Mouse (Mus musculus) MN1 (cell line): Measurements from ENCODE around the gene Tfap4.

Experiments
- DNase-seq: peaks from one replicate; pipeline ENCODE4 v3.0.0-alpha.2; 2016; ENCODE audit warnings: low spot score

Tfap4 gene

DNA sequence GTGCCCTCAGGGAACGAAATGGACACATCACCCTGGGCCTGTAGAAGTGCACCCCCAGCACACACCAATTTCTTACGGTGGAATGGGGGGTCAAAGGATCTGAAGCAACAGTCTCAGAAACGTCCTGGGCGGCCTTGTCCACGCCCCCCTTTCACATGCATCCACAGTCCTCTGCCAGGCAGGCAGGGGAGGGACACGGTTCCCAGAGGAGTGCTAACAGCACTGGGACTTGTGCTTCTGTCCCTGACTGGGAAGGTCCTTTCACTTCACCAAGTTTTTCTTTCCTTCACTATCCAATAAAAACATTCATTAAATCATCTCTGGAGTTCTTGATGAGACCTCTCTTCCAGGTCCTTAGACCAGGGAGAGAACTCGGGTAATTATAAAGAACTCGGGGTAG, 39.0 kb downstream of the Tfap4 start:
- DNase-seq: no peak

DNA sequence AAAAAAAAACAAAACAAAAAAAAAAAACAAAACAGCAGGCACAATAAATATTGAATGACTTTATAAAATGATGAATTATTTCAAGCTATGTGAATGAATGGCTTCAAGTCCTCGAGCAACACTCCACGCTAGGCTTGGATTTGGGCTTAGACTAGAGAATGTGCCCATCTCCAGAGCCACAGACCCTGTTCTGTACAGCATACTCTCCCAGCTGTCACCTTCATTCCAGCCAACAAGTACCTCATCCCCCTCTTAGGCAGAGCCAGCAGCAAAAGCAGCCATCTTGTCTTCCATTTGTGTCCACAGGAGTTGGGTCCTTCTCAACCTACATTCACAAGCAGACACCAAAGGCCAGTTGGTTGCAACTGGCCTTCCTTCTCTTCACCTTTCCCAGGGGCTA, 39.8 kb downstream of the Tfap4 start:
- DNase-seq: no peak

DNA sequence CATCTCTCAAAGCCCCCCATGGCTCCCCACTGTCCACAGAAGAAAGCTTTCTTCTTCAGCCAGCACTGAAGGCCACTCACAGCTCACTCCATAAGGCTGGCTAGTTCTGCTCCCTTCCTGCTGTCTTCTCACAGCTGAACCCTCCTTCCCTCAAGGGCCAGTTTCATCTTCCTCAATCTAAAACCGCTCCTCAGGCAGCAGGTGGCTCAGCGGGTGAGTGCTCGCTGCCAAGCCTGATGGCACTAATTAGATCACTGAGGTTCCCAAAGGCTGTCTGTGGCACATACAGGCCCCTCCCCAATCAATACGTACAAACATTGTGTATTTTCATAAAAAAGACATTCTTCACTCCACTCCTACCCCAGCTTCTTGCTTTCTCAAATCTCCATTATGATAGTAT, 40.5 kb downstream of the Tfap4 start:
- peak; percentile 31 for DNase-seq

DNA sequence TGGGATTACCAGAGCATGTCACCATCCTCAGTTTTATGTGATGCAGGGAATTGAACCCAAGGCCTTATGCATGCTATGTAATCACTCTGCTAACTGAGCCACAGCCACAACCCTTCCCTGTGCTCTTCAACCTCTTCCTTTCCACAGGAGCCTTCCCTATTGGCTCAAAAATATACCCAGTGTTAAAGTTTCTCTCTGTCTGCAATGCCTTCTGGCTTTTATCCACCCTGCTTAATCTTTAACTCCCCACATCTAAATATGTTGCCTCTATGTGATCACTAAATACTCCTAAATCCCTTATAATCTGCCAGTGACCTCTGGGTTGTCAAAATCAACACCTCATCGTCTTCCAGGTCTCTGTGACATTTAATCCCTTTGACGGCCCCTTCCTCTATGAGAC, 41.7 kb downstream of the Tfap4 start:
- no peak for DNase-seq

DNA sequence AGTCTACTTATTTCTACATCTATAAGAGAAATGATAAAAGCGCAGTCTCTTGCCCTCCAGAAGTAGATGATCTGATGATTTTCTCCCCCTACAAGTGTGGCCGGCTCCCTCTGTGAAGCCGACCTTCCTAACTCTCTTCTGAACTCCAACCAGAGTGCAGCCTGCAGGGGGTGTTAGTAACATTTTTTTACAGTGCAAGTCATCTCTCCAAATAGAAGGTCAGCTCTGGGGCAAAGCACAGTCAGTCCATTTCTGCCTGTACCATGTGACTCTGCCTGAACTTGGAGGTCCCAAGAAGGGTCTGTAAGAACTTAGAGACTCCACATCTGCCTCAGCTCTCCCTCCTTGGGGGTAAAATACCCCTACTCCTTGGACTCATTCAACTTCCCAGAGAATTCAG, 45.3 kb downstream of the Tfap4 start:
- DNase-seq: no peak

DNA sequence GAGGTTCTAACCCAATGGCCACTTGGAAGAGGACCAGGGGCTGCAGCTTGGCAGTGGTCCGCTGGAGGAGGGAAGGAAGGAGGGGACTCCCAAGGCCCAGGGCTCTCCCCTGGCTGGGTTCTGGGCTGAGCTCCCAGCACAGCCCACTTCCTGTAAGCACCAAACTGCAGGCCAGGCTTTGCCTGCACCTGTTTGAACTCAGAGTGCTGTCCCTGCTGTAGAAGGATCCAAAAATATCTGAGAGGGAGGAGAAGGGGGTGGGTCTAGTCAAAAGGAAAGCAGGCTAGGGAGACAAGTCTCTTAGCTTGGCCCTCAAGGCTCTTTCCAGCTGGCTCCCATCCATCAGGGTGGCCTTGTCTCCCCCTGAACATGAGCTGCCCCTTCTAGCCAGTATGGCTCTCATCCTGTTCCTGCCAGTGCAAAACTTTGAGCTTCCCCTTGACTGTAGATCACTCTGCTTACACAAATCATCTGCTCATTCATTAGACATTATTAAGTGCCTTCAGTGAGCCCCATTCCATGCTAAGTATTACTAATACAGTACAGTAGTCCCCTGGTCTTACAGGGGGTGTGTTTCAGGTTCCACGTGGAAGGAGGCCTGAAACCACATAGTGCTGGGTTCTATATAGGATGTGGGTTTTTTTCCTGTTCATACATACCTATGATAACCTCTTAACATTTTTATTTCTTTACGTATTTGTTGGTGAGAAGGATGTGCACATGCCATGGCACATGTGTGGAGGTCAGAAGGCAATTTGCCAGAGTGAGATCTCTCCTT, 46.8 kb downstream of the Tfap4 start:
- no peak for DNase-seq

DNA sequence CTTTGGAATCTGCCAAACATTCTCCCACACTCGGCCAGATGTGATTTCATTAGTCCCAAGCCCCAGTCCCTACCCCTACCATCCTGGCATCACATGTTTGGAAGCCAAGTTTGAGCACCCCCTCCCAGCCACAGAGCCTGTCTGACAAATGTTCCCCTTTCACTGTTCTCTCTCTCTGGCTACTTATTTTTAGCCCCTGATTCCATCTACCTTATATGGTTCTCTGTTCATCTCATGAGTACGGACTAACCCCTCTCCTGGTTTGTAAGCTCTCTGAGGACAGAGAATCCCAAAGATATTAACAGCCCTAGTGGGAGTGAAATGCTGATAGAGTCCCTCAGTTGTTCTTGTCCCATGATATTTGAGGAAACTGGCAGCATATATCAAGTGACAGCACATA, 48.3 kb downstream of the Tfap4 start:
- DNase-seq: no peak

DNA sequence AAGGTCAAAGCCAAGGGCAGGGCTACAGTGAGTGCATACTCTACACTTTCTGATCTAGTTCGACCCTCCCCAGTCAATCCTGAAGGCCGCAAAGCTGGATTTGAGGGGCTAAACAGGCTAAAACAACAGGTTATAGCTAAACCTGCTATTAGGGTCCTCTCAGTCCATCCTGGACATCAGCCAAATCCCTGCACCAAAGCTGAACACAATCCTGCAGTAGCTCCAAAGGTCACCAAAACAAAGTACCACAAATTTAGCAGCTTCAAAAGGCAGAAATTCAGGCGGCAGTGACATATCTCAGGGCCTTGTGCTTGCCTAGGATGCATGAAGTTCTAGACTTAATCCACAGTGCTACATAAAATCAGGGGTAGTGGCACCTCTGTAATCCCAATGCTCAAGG, 53.5 kb downstream of the Tfap4 start:
- no peak for DNase-seq

DNA sequence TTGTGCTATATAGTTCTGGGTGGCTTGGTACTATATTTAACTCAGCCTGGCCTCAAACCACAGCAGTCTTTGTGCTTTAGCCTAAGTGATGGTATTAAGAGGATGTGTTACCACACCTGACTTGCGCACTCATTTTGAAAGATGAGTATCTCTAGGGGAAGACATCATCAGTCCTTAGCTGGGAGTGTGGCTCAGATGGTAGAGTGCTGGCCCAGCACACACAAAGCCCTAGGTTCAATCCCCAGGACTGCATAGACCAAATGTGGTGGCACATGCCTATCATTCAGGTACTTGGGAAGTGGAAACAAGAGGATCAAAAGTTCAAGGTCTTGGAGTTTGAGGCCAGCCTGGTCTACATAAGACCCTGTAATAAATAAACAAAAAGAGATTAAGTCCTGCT, 56.2 kb downstream of the Tfap4 start:
- DNase-seq: no peak

DNA sequence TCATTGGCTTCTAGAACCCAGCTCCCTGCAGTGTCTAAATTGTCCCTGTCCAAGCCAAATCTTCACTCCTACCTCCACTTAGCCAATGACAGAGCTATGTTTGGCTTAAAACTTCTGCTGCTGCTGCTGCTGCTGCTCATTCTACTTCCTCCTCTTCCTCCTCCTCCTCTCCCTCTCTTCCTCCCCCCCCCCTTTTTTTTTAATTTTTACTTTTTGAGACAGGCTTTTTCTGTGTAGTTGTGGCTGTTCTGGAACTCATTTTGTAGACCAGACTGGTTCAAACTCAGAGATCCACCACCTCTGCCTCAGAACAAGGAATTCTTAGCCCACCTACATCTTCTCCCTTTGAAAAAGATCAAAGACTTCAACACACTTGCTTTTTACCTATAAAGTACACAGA, 57.1 kb downstream of the Tfap4 start:
- no peak for DNase-seq

DNA sequence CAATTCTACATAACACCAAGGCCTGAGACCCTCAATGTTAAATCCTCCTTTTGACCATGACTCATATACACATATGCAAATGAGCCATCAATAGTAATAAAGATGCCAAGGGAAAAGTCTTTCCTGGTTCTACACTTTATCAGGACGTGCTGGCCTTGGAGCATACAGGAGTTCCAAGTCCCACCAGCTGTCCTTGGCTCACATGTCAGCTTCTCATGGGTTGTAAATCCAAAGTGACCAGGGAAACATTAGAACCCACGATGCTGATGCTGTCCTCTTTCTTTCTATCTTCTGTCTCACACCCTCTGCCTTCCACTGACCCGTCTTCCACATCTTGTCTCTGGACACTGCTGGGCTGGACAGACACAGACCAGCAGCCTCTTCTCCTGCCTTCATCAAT, 58.0 kb downstream of the Tfap4 start:
- no peak for DNase-seq

DNA sequence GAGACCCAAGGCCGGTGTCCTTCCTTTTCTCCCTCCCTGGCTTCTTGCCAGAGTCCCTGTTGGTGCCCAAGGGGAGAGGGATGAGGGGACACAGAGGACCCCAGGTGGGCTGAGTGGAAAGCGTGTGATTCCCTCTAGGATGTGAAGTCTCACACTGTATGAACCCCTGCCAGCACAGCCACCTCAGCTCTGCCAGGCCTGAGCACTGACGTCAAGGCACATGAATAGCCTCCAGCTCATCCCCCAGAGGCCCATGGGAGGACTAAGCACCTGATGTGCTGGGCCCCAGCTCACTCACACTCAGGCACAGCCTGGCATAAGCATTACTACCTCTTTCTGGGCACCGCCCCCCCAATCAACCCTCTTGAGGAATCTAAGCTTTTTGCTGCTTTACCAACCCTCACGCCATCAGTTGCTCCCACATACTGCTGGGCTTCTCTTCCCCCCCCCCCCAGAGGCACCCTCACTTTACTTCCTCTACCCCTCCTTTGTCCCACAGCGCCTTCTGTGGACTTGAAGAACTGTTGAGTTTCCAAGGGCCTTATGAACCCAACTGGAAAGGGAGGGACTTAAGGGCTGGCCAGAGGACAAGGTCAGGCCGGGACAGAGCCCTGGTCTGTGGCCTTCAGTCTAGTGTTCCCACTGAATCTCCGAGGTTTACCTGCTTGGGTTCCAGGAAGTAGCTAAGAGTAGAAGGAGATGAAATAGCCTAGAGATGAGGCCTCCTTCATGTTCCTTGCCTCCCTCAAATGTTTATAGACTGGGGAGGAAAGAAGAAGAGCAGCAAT, 58.9 kb downstream of the Tfap4 start:
- no peak for DNase-seq

DNA sequence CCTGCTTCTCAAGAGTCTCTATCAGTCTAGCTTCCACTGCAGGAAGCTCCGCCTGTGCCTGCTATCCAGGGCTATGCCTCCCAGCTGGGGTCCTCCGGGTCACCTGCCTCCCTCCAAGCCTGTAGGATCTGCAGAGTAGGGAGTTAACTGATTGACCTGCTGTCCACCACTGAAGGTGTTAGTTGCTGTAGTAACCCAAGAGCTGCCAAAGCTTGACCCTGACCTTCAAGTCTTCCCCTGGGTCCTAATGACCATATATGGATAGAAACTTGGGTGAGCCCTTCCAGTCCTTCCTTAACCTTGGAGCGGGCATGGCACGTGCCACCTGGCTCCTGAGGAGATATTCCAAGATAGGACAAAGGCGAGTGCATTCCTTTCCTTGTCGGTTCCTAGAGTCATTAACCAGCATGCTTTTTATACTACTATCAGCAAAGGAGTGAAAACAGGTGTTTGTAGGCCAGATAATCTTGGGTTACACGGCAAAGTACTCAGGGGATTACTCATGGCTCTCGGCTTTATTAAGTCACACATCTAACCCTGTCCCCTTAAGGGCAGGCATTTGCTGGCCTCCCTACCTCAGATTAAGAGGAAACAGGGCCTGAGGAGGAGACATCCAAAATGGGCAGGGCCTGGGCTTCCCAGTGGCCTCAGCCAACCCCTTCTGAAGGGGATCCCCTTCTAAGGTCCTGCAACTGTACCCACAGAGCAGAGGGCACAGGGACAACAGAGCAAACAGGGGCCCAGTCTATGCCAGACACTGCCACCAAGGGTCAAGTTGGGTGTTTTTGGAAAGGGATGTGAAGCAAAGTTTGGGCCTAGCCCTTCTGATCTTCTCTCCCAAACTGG, 61.7 kb downstream of the Tfap4 start:
- no peak for DNase-seq

DNA sequence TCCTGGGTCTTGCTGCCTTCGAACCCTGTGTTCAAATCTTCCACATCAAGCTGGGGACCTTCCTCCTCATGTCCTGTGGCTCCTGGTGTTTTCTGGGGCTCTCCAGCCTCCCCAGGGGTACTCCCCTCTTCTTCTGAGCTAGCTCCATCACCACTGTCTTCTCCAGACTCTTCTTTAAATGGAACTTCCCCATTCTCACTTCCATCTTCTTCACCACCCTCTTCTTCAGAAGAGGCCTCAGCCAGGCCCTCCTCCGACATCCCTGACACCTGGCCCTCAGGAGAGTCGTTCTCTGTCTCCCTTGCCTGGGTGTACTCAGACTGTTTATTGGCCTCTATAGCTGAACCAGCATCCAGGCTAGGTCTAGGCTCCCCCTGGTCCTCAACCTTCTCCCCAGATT, 63.2 kb downstream of the Tfap4 start:
- no peak for DNase-seq

DNA sequence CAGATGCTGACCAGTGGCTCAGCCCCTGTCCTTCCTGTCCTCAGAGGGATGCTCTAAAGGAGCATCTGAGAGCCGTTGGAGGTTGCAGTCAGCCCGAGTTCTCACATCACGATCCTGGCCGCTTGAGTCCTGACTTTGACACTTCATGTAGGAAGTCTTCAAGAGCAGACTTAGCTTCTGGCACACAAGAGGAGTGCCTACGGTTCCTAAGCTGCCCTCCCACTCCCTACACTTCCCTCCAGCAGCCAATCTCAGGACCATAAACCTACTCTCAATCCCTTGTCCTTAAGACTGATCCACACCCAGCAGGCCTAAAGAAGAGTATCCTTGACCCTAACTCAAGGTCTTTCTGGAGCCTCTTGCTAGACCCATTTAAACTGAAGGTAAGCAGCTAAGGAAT, 63.8 kb downstream of the Tfap4 start:
- DNase-seq: no peak
